Mouse (Mus musculus): ENCODE results near the gene Ccdc91. TPM values are rescaled to one million over a fixed set of nuclear protein-coding genes. Genes with fewer than 3 reads are reported as not detected.

The Ccdc91 gene
- polyA plus RNA-seq, 1 experiment from 2014 or later, result 34.5 TPM

GRCm38 (mm10) chr6:147662610-147663009 lies 187.0 kb downstream of the Ccdc91 start:
- H3K4me3 ChIP-seq (replicated peaks; ENCODE audit: low read length), result no peak overlapping the region
- ATAC-seq, result no peak
- WGBS, result 79% methylated on average over 2 of the region's 2 CpGs

DNA sequence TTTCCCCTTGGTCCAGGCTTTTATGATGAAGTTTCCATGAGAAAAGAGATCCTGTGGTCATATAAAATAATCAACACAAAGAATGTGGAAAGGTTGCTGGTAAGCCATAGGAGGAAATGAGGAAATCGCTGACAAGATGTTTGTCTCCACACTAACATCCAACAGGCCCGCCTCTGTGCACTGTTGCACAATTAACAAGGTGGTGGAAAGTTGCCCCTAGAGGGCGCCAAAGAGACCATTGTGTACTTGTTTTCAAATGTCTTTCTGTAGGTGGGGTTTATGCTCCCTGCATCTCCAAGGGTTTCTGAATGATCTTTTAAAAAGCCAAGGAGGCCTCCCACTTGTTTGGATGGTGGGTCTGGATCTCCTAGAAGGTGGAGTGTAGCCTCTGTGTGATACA lies 188.7 kb downstream of the Ccdc91 start:
- WGBS, result 52% methylated on average over 3 of the region's 3 CpGs
- H3K4me3 ChIP-seq (replicated peaks; ENCODE audit: low read length), result no peak overlapping the region

More at GRCm38 (mm10) chr6:147662610-147663009, 187.0 kb downstream of the Ccdc91 start:
- H3K27ac ChIP-seq (ENCODE audit: low read length), result no peak overlapping the region
- H3K9ac ChIP-seq (replicated peaks; ENCODE audit: low read depth, low read length), result no peak overlapping the region
- no peak overlapping the region for H3K4me2 ChIP-seq (ENCODE audit: low read length)
- no peaks in the 10 kb centered on the region for H3K4me1 ChIP-seq (replicated peaks; ENCODE audit: control insufficient read depth, insufficient read depth, low read length)
- no peaks in the 10 kb centered on the region for H3K36me3 ChIP-seq (ENCODE audit: control insufficient read depth, insufficient read depth)
- no peaks in the 10 kb centered on the region for H3K27me3 ChIP-seq (replicated peaks; ENCODE audit: control insufficient read depth, insufficient read depth, low read length)
- H3K9me3 ChIP-seq (ENCODE audit: control insufficient read depth, low read length), result no peaks in the 10 kb centered on the region

DNA sequence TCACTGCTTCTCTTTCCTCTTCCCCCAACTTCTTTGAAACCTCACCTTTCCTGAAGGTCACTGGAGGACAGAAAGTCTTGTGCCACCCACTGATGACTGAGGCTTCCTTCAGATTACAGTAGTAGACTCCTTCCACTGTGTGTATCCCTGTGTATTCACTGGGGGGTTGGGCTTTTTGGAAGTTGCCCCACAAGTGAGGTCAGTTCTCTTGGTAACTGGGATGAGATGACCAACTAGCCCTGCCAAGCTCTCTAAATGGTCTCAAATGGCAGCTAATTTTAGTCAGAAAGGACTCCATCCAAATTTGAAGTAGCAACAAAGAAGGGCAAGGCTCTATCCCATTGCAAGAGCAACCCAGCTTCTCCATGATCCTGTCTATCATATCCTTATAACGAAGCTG lies 195.7 kb downstream of the Ccdc91 start:
- Histone ChIP-seq H3K36me3 (ENCODE audit: control insufficient read depth, insufficient read depth) (no peaks in the 10 kb centered on the region), H3K27me3 (replicated peaks; ENCODE audit: control insufficient read depth, insufficient read depth, low read length) (no peaks in the 10 kb centered on the region), H3K9ac (replicated peaks; ENCODE audit: low read depth, low read length) (no peak overlapping the region), H3K4me2 (ENCODE audit: low read length) (no peak overlapping the region), H3K4me3 (replicated peaks; ENCODE audit: low read length) (no peak overlapping the region), H3K4me1 (replicated peaks; ENCODE audit: control insufficient read depth, insufficient read depth, low read length) (no peaks in the 10 kb centered on the region), H3K9me3 (ENCODE audit: control insufficient read depth, low read length) (no peaks in the 10 kb centered on the region), H3K27ac (ENCODE audit: low read length) (no peak overlapping the region)
- 83% methylated on average over 1 of the region's 1 CpGs for WGBS
- no peak for ATAC-seq

More for the DNA sequence above, 188.7 kb downstream of the Ccdc91 start:
- ATAC-seq, result no peak
- Histone ChIP-seq H3K4me1 (replicated peaks; ENCODE audit: control insufficient read depth, insufficient read depth, low read length) (no peaks in the 10 kb centered on the region), H3K9ac (replicated peaks; ENCODE audit: low read depth, low read length) (no peak overlapping the region), H3K36me3 (ENCODE audit: control insufficient read depth, insufficient read depth) (no peaks in the 10 kb centered on the region), H3K9me3 (ENCODE audit: control insufficient read depth, low read length) (no peaks in the 10 kb centered on the region), H3K27ac (ENCODE audit: low read length) (no peak overlapping the region), H3K4me2 (ENCODE audit: low read length) (no peak overlapping the region), H3K27me3 (replicated peaks; ENCODE audit: control insufficient read depth, insufficient read depth, low read length) (no peaks in the 10 kb centered on the region)

DNA sequence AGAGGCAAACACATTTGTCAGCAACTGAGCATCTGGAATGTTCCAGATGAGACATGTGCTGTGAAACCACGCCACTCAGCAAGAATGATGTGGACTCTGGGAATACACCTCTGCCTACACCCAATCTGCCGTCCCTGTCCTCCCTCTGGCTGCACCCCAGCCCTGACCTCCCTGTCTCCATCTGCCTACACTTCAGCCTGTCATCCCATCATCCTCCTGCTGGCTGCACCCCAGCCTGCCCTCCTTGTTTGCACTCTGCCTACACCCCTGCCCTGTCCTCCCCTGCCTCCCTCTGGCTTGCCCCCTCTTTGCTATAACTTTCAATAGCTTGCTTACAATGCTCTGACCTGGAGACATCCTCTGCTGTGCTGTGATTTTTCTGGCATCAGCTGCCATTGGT lies 196.9 kb downstream of the Ccdc91 start:
- no peak overlapping the region for H3K9ac ChIP-seq (replicated peaks; ENCODE audit: low read depth, low read length)
- ATAC-seq, result no peak
- 74% methylated on average over 2 of the region's 2 CpGs for WGBS
- H3K9me3 ChIP-seq (ENCODE audit: control insufficient read depth, low read length), result no peaks in the 10 kb centered on the region
- H3K27me3 ChIP-seq (replicated peaks; ENCODE audit: control insufficient read depth, insufficient read depth, low read length), result no peaks in the 10 kb centered on the region
- no peak overlapping the region for H3K4me2 ChIP-seq (ENCODE audit: low read length)
- H3K36me3 ChIP-seq (ENCODE audit: control insufficient read depth, insufficient read depth), result no peaks in the 10 kb centered on the region
- no peak overlapping the region for H3K4me3 ChIP-seq (replicated peaks; ENCODE audit: low read length)
- no peak overlapping the region for H3K27ac ChIP-seq (ENCODE audit: low read length)
- no peaks in the 10 kb centered on the region for H3K4me1 ChIP-seq (replicated peaks; ENCODE audit: control insufficient read depth, insufficient read depth, low read length)

GRCm38 (mm10) chr6:147675022-147675733 lies 199.6 kb downstream of the Ccdc91 start:
- ATAC-seq, result no peak
- 95% methylated on average over 7 of the region's 7 CpGs for WGBS

DNA sequence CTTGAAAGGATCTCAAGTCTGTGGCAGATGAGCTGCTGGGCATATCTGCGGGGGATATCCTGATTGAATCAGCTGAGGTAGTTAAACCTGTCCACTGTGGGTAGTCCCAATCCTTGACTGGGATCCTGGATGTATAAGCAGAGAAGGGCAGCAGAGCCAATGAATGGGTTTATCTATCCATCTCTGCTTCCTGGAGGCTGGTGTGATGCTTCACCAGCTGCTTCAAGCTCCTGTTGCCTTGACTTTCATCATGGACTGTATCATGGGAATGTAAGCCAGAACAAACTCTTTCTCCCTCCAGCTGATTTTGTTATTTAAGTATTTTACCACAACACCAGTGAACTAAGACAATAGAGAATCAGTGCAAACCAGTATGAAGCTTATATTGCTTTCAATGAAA lies 200.6 kb downstream of the Ccdc91 start:
- H3K4me2 ChIP-seq (ENCODE audit: low read length), result no peak overlapping the region
- H3K9ac ChIP-seq (replicated peaks; ENCODE audit: low read depth, low read length), result no peak overlapping the region
- no peak overlapping the region for H3K4me3 ChIP-seq (replicated peaks; ENCODE audit: low read length)
- WGBS, result 91% methylated on average over 1 of the region's 1 CpGs
- H3K9me3 ChIP-seq (ENCODE audit: control insufficient read depth, low read length), result no peaks in the 10 kb centered on the region
- no peaks in the 10 kb centered on the region for H3K27me3 ChIP-seq (replicated peaks; ENCODE audit: control insufficient read depth, insufficient read depth, low read length)
- H3K4me1 ChIP-seq (replicated peaks; ENCODE audit: control insufficient read depth, insufficient read depth, low read length), result no peaks in the 10 kb centered on the region
- H3K36me3 ChIP-seq (ENCODE audit: control insufficient read depth, insufficient read depth), result no peaks in the 10 kb centered on the region
- ATAC-seq, result no peak
- H3K27ac ChIP-seq (ENCODE audit: low read length), result no peak overlapping the region

More at GRCm38 (mm10) chr6:147675022-147675733, 199.6 kb downstream of the Ccdc91 start:
- H3K4me2 ChIP-seq (ENCODE audit: low read length), result no peak overlapping the region
- no peaks in the 10 kb centered on the region for H3K4me1 ChIP-seq (replicated peaks; ENCODE audit: control insufficient read depth, insufficient read depth, low read length)
- H3K9me3 ChIP-seq (ENCODE audit: control insufficient read depth, low read length), result no peaks in the 10 kb centered on the region
- H3K9ac ChIP-seq (replicated peaks; ENCODE audit: low read depth, low read length), result no peak overlapping the region
- no peaks in the 10 kb centered on the region for H3K27me3 ChIP-seq (replicated peaks; ENCODE audit: control insufficient read depth, insufficient read depth, low read length)
- no peaks in the 10 kb centered on the region for H3K36me3 ChIP-seq (ENCODE audit: control insufficient read depth, insufficient read depth)
- no peak overlapping the region for H3K27ac ChIP-seq (ENCODE audit: low read length)
- no peak overlapping the region for H3K4me3 ChIP-seq (replicated peaks; ENCODE audit: low read length)

Other genes starting within 250 kb of the Ccdc91 start
- gene Pthlh, start 211.6 kb upstream of the Ccdc91 start, polyA plus RNA-seq (2015; fragmentation: Nextera tagmentation; extraction: Ambion mirVana), result 1.1 and 1.2 TPM in 2 replicates